Mouse (Mus musculus) spleen, adult 2 months (tissue): ENCODE results near the gene Sytl3.

Source experiments
- CTCF ChIP-seq: fragments of 200-500 bp; IDR thresholded peaks from 2 replicates; pipeline ENCODE4 v1.5.1; 2011; ENCODE audit warnings: mild to moderate bottlenecking, inconsistent platforms; ENCODE audit not compliant: insufficient read depth, insufficient read length, insufficient replicate concordance; ENCODE audit errors: extremely low read depth
- POLR2A ChIP-seq: fragments of 200-500 bp; IDR thresholded peaks from 2 replicates; pipeline ENCODE4 v1.6.1; 2011; ENCODE audit warnings: low read depth, low read length, inconsistent platforms

GRCm38 (mm10) chr17:6768301-6768788 is 109.5 kb downstream of the Sytl3 start:
- TF ChIP-seq CTCF (no peak), POLR2A (no peak)
